23 mouse cellular contexts compared by ENCODE assay signal in genomic region chr16:89904121-89904520, GRCm38 (mm10).
A peak's percentile ranks its signal among the peaks of the same experiment; 100 is the strongest.
DNase-seq lines count a peak whose midpoint lies in the region; ATAC-seq lines count a peak whose summit lies in the region.
"Had no signal": no experiment of that assay in that cellular context is flagged by ENCODE, and none has a peak within 500 bp of the region (broad histone marks: within the 10 kb centered on the region; RNA-seq: fewer than 3 reads in every experiment).

No protein-coding gene starts in this region.

- no peak overlapping the region for H3K4me3 ChIP-seq in forebrain, embryonic 10.5 days
- H3K4me3 ChIP-seq: embryonic facial prominence, embryonic 12.5 days; forebrain, embryonic 13.5 days; hindbrain, embryonic 15.5 days; left cerebral cortex, adult 2 months; liver, embryonic 13.5 days; lung, embryonic 15.5 days; neural tube, embryonic 15.5 days had no signal

- WGBS in forebrain, embryonic 10.5 days, result 97% methylated on average over 12 of the region's 12 CpGs

- H3K27me3 ChIP-seq in splenic B cell, adult 2 months (ENCODE audit: control insufficient read depth, insufficient read depth, low read length, poor library complexity, severe bottlenecking), result no peaks in the 10 kb centered on the region
- no peaks in the 10 kb centered on the region for H3K27me3 ChIP-seq in forebrain, embryonic 10.5 days (ENCODE audit: poor library complexity, severe bottlenecking)
- H3K27me3 ChIP-seq: CH12.LX; embryonic facial prominence, embryonic 12.5 days; forebrain, embryonic 13.5 days; hindbrain, embryonic 15.5 days; liver, embryonic 13.5 days; lung, embryonic 15.5 days; neural tube, embryonic 15.5 days had no signal

- no peak overlapping the region for H3K27ac ChIP-seq in forebrain, embryonic 10.5 days
- H3K27ac ChIP-seq: embryonic facial prominence, embryonic 12.5 days; forebrain, embryonic 13.5 days; hindbrain, embryonic 15.5 days; left cerebral cortex, adult 2 months; liver, embryonic 13.5 days; lung, embryonic 15.5 days; neural tube, embryonic 15.5 days had no signal

- peaks cover 29% of the 10 kb centered on the region for H3K4me1 ChIP-seq in forebrain, embryonic 10.5 days
- H3K4me1 ChIP-seq: liver, embryonic 13.5 days; lung, embryonic 15.5 days had no signal

- peak; percentile 24 for DNase-seq in CD4-positive, CD25-positive, alpha-beta regulatory T cell, adult 2 months (ENCODE audit: low read depth, low spot score)
- peak; percentile 16 for DNase-seq in NIH3T3 (ENCODE audit: low read depth)
- peak; percentile 28 for DNase-seq in induced T-regulatory cell, adult 2 months (ENCODE audit: low read depth)
- DNase-seq in splenic B cell, adult 2 months (ENCODE audit: low read depth, low spot score), result peak; percentile 3
- no peak for DNase-seq in spleen, postnatal 36 days (ENCODE audit: low spot score in 2 of 2)
- no peak for DNase-seq in forebrain, embryonic 10.5 days (ENCODE audit: extremely low spot score, low spot score)
- DNase-seq: adrenal gland, postnatal 10 days; cerebellum, adult 18-20 months; cerebellum, postnatal 14 days; gastrocnemius, postnatal 10 days; heart, adult 11 months; kidney, postnatal 36 days; liver, embryonic 13.5 days; lung, postnatal 4 days had no signal

- no peaks in the 10 kb centered on the region for H3K36me3 ChIP-seq in splenic B cell, adult 2 months (ENCODE audit: control insufficient read depth, insufficient read depth, low read length, poor library complexity, severe bottlenecking)
- H3K36me3 ChIP-seq in forebrain, embryonic 10.5 days (replicated peaks), result no peaks in the 10 kb centered on the region; the same call in 1 of the 2 replicates
- H3K36me3 ChIP-seq: embryonic facial prominence, embryonic 12.5 days; hindbrain, embryonic 15.5 days; liver, embryonic 13.5 days; lung, embryonic 15.5 days; neural tube, embryonic 15.5 days had no signal

- ATAC-seq in frontal cortex, adult (ENCODE audit: low TSS enrichment), result no peak
- ATAC-seq: forebrain, embryonic 13.5 days; intestine, postnatal 0 days had no signal

- H3K9me3 ChIP-seq in forebrain, embryonic 10.5 days, result no peaks in the 10 kb centered on the region
- H3K9me3 ChIP-seq: embryonic facial prominence, embryonic 12.5 days; forebrain, embryonic 13.5 days; hindbrain, embryonic 15.5 days; liver, embryonic 13.5 days; lung, embryonic 15.5 days; neural tube, embryonic 15.5 days had no signal

Comparison
In these comparisons a context has a peak if more than half of its experiments do, and no peak if none do; other contexts are left out.
1. DNase-seq: peak in CD4-positive, CD25-positive, alpha-beta regulatory T cell, adult 2 months (single experiment), NIH3T3 (single experiment), induced T-regulatory cell, adult 2 months (single experiment) and splenic B cell, adult 2 months (single experiment); none in spleen, postnatal 36 days (0 of 2) and forebrain, embryonic 10.5 days (single experiment).